8 mouse cellular contexts compared by ENCODE assay signal in genomic region chr7:29319337-29320307, GRCm38 (mm10). TPM values are rescaled to one million over a fixed set of nuclear protein-coding genes. Genes with fewer than 3 reads are reported as not detected.
DNase-seq lines count a peak whose midpoint lies in the region; ATAC-seq and TF ChIP-seq lines count a peak whose summit lies in the region.

No protein-coding gene starts in this region.

- peak overlapping the region; percentile 98 for H3K27ac ChIP-seq in layer of hippocampus, adult 2 months
- H3K27ac ChIP-seq in embryonic facial prominence, embryonic 10.5 days (replicated peaks) = peak overlapping the region; percentile 92
- H3K27ac ChIP-seq in limb, embryonic 11.5 days (replicated peaks; ENCODE audit: low read depth, low read length) = peak overlapping the region; percentile 90
- peak overlapping the region; percentile 88 for H3K27ac ChIP-seq in stomach, embryonic 14.5 days (ENCODE audit: low read length)

- H3K27me3 ChIP-seq in embryonic facial prominence, embryonic 10.5 days (replicated peaks; ENCODE audit: low read depth, poor library complexity, severe bottlenecking) = no peaks in the 10 kb centered on the region
- no peaks in the 10 kb centered on the region for H3K27me3 ChIP-seq in limb, embryonic 11.5 days (ENCODE audit: control insufficient read depth, insufficient read depth, low read length)
- no peaks in the 10 kb centered on the region for H3K27me3 ChIP-seq in stomach, embryonic 14.5 days (ENCODE audit: control insufficient read depth, insufficient read depth, low read length)

- no peak overlapping the region for H3K4me3 ChIP-seq in layer of hippocampus, adult 2 months
- peak overlapping the region; percentile 52 for H3K4me3 ChIP-seq in embryonic facial prominence, embryonic 10.5 days
- H3K4me3 ChIP-seq in limb, embryonic 11.5 days (ENCODE audit: low read depth, low read length) = peak overlapping the region; percentile 16; the same call in 1 of the 2 replicates
- peak overlapping the region; percentile 4; the same call in 1 of the 2 replicates for H3K4me3 ChIP-seq in stomach, embryonic 14.5 days (ENCODE audit: low read depth, low read length)

- no peaks in the 10 kb centered on the region for H3K9me3 ChIP-seq in embryonic facial prominence, embryonic 10.5 days
- H3K9me3 ChIP-seq in limb, embryonic 11.5 days (ENCODE audit: control insufficient read depth, low read length) = no peaks in the 10 kb centered on the region
- no peaks in the 10 kb centered on the region for H3K9me3 ChIP-seq in stomach, embryonic 14.5 days (ENCODE audit: control insufficient read depth, low read depth, low read length)

- no peak for DNase-seq in layer of hippocampus, adult 2 months (ENCODE audit: low spot score in 2 of 2)
- DNase-seq in layer of hippocampus, postnatal 36 days = no peak
- DNase-seq in embryonic facial prominence, embryonic 10.5 days (ENCODE audit: low spot score) = peak; percentile 69
- peak; percentile 79 for DNase-seq in limb, embryonic 11.5 days (ENCODE audit: low spot score)
- DNase-seq in adrenal gland, postnatal 10 days = no peak
- DNase-seq in urinary bladder, adult 2 months (ENCODE audit: low spot score) = no peak
- no peak for DNase-seq in left cerebral cortex, adult 9 months (ENCODE audit: low spot score in 2 of 2)

- TF ChIP-seq CTCF in layer of hippocampus, adult 2 months (conservative IDR thresholded peaks at IDR 0.05) = peak; percentile 64

- H3K9ac ChIP-seq in limb, embryonic 11.5 days (ENCODE audit: low read length) = no peak overlapping the region
- H3K9ac ChIP-seq in stomach, embryonic 14.5 days (replicated peaks; ENCODE audit: low read depth, low read length) = 0 out of 2 replicates have a peak overlapping the region, but pooled peaks have one; percentile 1

- peak overlapping the region; percentile 32 for H3K4me2 ChIP-seq in limb, embryonic 11.5 days (ENCODE audit: low read depth, severe bottlenecking)
- H3K4me2 ChIP-seq in stomach, embryonic 14.5 days (replicated peaks; ENCODE audit: low read depth, low read length) = peak overlapping the region; percentile 42

- WGBS in embryonic facial prominence, embryonic 10.5 days = 8% methylated on average over 19 of the region's 19 CpGs
- WGBS in limb, embryonic 11.5 days = 6% methylated on average over 19 of the region's 19 CpGs
- WGBS in stomach, embryonic 14.5 days = 12% methylated on average over 19 of the region's 19 CpGs

- no peak for ATAC-seq in limb, embryonic 11.5 days (ENCODE audit: insufficient number of reproducible peaks, low FRiP score, low TSS enrichment, low read depth)
- ATAC-seq in stomach, embryonic 14.5 days (ENCODE audit: insufficient number of reproducible peaks, insufficient read depth, low FRiP score, low read depth) = no peak

- peaks cover 75% of the 10 kb centered on the region for H3K4me1 ChIP-seq in embryonic facial prominence, embryonic 10.5 days
- peaks cover 63% of the 10 kb centered on the region for H3K4me1 ChIP-seq in limb, embryonic 11.5 days (ENCODE audit: control insufficient read depth, insufficient read depth, low read length)
- H3K4me1 ChIP-seq in stomach, embryonic 14.5 days (ENCODE audit: control insufficient read depth, insufficient read depth, low read length) = peaks cover 50% of the 10 kb centered on the region

- peaks cover 38% of the 10 kb centered on the region for H3K36me3 ChIP-seq in embryonic facial prominence, embryonic 10.5 days (replicated peaks)
- peaks cover 2% of the 10 kb centered on the region; the same call in 1 of the 2 replicates for H3K36me3 ChIP-seq in limb, embryonic 11.5 days (ENCODE audit: control insufficient read depth, insufficient read depth, low read length)
- H3K36me3 ChIP-seq in stomach, embryonic 14.5 days (ENCODE audit: control insufficient read depth, insufficient read depth, low read length) = peaks cover 10% of the 10 kb centered on the region; the same call in 1 of the 2 replicates

RNA-seq across cellular contexts. Expression of gene Dpf1, which starts 15.9 kb away (rescaled TPM):
- total RNA-seq in layer of hippocampus, adult 2 months (2021) = 100 to 1,000 TPM; 106 to 113 TPM
- 100 to 1,000 TPM; 108 to 109 TPM for total RNA-seq in layer of hippocampus, postnatal 36 days (2021)
- polyA plus RNA-seq in embryonic facial prominence, embryonic 10.5 days (2016; fragmentation: Nextera tagmentation; extraction: Ambion mirVana) = 24.8 and 28.9 TPM in 2 replicates
- 30.0 and 35.2 TPM in 2 replicates for polyA plus RNA-seq in limb, embryonic 11.5 days (2014; fragmentation: Nextera tagmentation; extraction: Ambion mirVana)
- 6.0 and 11.0 TPM in 2 replicates for polyA plus RNA-seq in stomach, embryonic 14.5 days (2014; fragmentation: Nextera tagmentation; extraction: Ambion mirVana)
- 1 to 10 TPM; 1.4 to 2.6 TPM for total RNA-seq in adrenal gland, postnatal 10 days (2021)
- polyA plus RNA-seq in urinary bladder, adult 2 months (2012; rRNA removed) = 1.3 and 2.8 TPM in 2 replicates

RNA-seq across cellular contexts. Expression of gene Ppp1r14a, which starts 30.5 kb away (rescaled TPM):
- 10 to 100 TPM; 20.8 to 21.6 TPM for total RNA-seq in layer of hippocampus, adult 2 months (2021)
- total RNA-seq in layer of hippocampus, postnatal 36 days (2021) = 10 to 100 TPM; 25.9 to 26.0 TPM
- polyA plus RNA-seq in embryonic facial prominence, embryonic 10.5 days (2016; fragmentation: Nextera tagmentation; extraction: Ambion mirVana) = 29.7 and 30.5 TPM in 2 replicates
- 3.5 and 3.8 TPM in 2 replicates for polyA plus RNA-seq in limb, embryonic 11.5 days (2014; fragmentation: Nextera tagmentation; extraction: Ambion mirVana)
- 47.4 and 51.3 TPM in 2 replicates for polyA plus RNA-seq in stomach, embryonic 14.5 days (2014; fragmentation: Nextera tagmentation; extraction: Ambion mirVana)
- total RNA-seq in adrenal gland, postnatal 10 days (2021) = 10 to 100 TPM; 13.8 to 14.3 TPM
- 303 and 338 TPM in 2 replicates for polyA plus RNA-seq in urinary bladder, adult 2 months (2012; rRNA removed)

RNA-seq across cellular contexts. Expression of gene Spint2, which starts 37.9 kb away (rescaled TPM):
- 10 to 100 TPM; 18.3 to 21.7 TPM for total RNA-seq in layer of hippocampus, adult 2 months (2021)
- total RNA-seq in layer of hippocampus, postnatal 36 days (2021) = 10 to 100 TPM; 16.1 to 19.2 TPM
- 75.5 and 79.3 TPM in 2 replicates for polyA plus RNA-seq in embryonic facial prominence, embryonic 10.5 days (2016; fragmentation: Nextera tagmentation; extraction: Ambion mirVana)
- polyA plus RNA-seq in limb, embryonic 11.5 days (2014; fragmentation: Nextera tagmentation; extraction: Ambion mirVana) = 75.1 and 80.7 TPM in 2 replicates
- polyA plus RNA-seq in stomach, embryonic 14.5 days (2014; fragmentation: Nextera tagmentation; extraction: Ambion mirVana) = 386 and 405 TPM in 2 replicates
- 10 to 100 TPM; 33.2 to 36.6 TPM for total RNA-seq in adrenal gland, postnatal 10 days (2021)
- polyA plus RNA-seq in urinary bladder, adult 2 months (2012; rRNA removed) = 485 and 505 TPM in 2 replicates

Comparison
In these comparisons a context has a peak if more than half of its experiments do, and no peak if none do; other contexts are left out.
1. DNase-seq: peak in embryonic facial prominence, embryonic 10.5 days (single experiment) and limb, embryonic 11.5 days (single experiment); none in layer of hippocampus, adult 2 months (0 of 2), layer of hippocampus, postnatal 36 days (0 of 2), adrenal gland, postnatal 10 days (single experiment), urinary bladder, adult 2 months (single experiment) and left cerebral cortex, adult 9 months (0 of 2).
2. Peak in every context shown above with its lines, with median percentiles within 50 percentile points of each other: H3K27ac ChIP-seq.